Mouse (Mus musculus): ENCODE results near the gene Sdcbp2. TPM values are rescaled to one million over a fixed set of nuclear protein-coding genes. Genes with fewer than 3 reads are reported as not detected.

Sdcbp2 gene
- total RNA-seq, 2 experiments from 2014 or later, result 1.9 to 2.5 TPM

DNA sequence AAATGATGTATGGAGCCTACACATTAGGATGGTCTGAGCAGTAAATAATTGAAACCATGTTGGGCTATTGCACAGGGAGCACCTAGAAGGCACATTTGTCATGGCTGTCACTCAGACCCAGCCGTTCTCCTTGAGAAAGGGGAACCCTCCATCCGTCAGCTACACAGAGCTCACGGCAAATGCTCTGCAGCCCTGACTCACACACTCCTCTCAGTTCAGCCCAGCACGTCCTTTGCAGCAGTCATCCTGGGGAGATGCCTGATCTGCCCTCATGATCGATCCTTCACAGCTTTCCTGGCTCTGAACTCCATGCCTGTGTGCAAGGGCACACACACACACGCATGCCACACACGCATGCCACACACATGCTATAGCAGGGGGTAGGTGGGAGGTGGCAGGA is 56.9 kb downstream of the Sdcbp2 start:
- no peak for DNase-seq (ENCODE audit: low spot score in 2 of 2)

DNA sequence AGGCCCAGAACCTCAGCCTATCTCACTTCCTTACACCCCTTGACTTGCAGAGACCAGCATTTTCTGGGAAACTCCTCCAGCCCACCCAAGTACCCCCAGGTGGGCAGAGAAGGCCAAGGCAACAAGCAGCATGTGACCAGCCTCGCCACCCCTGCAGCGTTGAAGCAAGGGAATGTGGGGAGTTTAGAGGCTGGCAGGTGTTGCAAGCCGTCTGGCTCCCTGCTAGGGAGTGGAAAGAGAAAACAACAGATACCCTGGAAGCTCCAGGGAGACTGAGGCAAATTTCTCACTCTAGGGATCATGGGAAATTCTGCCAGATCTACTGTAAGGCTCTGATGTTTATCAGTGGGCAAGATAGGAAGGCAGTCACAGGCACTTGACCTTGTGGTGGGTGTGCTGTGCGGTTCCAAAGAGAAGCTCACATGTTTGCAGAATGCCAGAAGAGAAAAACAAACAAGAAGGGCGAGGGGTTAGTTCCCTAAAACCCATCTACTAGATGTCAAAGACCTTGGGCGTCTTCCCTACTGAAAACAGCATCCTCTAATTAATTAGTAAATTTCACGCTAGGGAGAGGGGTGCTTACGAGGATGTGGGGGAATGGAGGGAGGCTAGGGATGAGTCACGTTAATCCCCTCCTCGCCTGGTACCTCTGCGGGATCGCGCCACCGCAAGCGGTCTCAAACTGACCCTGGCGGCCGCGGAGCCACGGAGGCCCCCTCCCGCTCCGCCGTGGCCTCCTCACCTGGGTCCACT is 59.2 kb downstream of the Sdcbp2 start:
- DNase-seq (ENCODE audit: low spot score in 2 of 2), result no peak

DNA sequence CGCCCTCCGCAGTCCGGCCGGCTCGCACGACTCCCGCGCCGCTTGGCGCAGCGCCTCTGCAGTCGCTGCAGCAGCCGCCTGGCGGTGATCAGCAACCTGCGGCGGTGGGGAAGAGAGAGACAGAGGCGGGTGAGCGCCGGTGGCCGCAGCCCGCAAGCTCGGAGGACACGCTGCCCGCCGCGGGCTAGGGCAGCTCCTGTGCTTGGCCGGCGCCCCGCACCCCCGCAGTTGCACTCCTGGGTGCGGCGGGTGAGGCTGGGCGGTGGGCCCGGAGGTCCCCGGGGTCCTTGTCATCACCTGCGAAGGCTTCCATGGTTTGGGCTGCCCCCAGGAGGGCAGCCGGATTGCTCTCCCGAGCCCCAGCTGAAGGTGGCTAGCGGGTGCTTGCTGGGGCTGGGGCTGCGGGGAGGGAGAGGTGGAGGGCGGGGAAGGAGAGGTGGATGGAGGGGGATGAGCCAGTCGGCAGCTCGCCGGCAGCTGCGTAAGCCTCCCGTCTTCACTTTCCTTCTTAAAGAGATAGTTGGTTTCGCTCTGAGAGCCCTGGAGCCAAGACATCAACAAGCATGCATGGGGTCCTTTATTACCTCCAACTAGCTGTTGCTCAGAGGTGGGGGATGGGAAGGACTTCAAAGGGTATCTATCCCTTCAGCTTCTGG is 59.9 kb downstream of the Sdcbp2 start, which contains the start of gene Snph:
Gene Snph, minus strand, starts transcription at position 435 of the 656 bp plus-strand sequence.
- DNase-seq (ENCODE audit: low spot score in 2 of 2), result peak; percentile 11 to 14

DNA sequence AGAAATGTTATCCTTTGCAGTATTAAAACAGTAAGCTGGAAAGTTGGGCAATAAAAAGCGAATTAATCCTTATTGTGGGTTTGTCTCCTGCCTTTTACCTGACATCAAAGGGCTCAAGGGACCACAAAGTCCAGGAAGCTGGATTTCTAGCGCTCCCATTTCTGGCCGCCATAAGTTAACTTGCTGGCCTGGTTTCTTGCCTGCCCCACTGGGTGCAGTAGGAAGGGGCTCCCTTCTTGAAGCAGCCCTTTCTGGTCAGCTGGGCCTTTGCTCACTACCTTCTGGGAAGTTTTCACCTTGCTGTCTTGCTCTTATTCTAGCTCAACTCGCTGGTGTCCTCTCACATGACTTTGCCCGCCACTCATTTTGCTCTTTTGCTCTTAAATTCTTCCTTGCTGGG is 60.6 kb downstream of the Sdcbp2 start:
- DNase-seq (ENCODE audit: low spot score in 2 of 2), result no peak

DNA sequence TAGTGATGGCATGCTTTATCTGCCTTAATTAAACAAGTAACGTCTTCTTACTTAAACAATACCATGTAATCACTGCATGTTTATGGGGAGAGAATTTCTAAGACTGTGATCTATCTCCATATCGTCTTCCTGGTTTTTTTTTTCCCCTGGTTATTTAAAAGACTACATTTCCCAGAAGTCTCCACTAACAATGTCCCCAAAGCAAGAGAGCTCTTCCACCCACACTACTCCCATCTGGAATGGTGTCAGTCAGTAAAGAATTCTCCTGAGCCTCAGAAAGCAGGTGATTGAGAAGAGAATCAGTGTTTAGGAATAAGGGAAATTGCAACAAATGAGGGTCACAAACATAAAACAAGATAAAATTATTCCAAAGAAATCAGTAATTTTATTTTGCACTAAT is 62.5 kb downstream of the Sdcbp2 start:
- DNase-seq (ENCODE audit: low spot score in 2 of 2), result no peak

DNA sequence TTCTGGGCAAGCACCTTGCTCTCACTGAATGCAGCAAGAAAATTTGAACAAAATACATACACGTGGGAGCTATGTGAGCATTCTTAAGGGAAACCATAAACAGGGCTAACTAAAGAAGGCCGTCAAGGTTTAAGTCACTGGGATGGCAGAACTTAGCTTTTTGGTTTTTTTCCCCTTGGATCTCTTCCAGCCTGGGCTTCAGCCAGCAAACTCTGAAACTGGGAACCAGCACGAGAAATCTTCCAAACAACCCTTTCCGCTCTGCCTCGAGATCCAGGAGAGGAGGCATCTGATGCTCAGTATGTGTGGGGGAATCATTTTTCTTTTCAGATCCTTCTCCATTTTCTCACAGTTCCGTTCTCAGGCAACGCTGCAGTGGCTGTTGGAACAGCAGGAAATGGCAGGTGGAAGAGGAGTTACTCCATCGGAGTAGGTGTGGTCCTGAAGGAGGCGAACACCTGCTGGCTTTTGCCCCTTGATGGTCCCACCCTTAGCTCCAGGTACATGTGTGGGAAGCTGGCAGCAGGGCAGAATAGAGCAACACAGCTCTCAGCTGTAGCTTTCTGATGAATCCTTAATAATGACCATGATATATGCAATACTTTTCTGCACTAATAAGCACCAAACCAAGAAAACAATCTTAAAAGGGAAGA is 63.1 kb downstream of the Sdcbp2 start:
- DNase-seq (ENCODE audit: low spot score in 2 of 2), result no peak

DNA sequence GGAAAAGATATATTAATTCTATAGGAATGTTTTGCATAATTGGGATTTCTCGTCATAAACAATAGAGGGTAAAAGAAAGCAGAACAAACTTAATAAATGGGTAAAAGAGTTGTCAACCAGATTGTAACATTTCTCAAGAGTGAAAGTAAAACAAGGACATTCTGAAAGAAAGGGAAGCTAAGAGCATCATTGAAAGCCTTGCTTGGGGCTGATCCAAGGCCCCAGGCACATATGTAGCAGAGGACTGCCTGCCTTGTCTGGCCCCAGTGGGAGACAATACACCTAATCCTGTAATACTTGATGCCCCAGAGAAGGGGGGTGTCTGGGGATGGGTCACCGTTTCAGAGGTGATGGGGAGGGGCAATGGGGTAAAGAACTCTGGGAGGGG is 63.6 kb downstream of the Sdcbp2 start:
- no peak for DNase-seq (ENCODE audit: low spot score in 2 of 2)

Other genes starting within 250 kb of the Sdcbp2 start
- not detected for gene 4921509C19Rik, start 96.5 kb upstream of the Sdcbp2 start, total RNA-seq (2021)
- 100 to 1,000 TPM; 147 to 154 TPM for gene Nsfl1c, start 78.4 kb upstream of the Sdcbp2 start, total RNA-seq (2021)
- 100 to 1,000 TPM; 265 to 282 TPM for gene Fkbp1a, start 30.1 kb upstream of the Sdcbp2 start, total RNA-seq (2021)
- gene Snph, start 60.0 kb downstream of the Sdcbp2 start, total RNA-seq (2021), result 1 to 10 TPM; 9.1 to 9.6 TPM
- gene Rad21l, start 95.9 kb downstream of the Sdcbp2 start, total RNA-seq (2021), result not detected
- 1 to 10 TPM; 1.6 TPM for gene Tmem74b, start 129.4 kb downstream of the Sdcbp2 start, total RNA-seq (2021)
- 10 to 100 TPM; 51.8 to 51.9 TPM for gene Psmf1, start 171.6 kb downstream of the Sdcbp2 start, total RNA-seq (2021)